Mouse (Mus musculus) ES-E14 (cell line): ENCODE measurements around the gene Abcc3. TPM values are rescaled to one million over a fixed set of nuclear protein-coding genes. Genes with fewer than 3 reads are reported as not detected.

Source experiments
- DNase-seq: peaks from one replicate; pipeline ENCODE4 v3.0.0-alpha.2; 2013; ENCODE audit warnings: low read depth, low spot score
- H3K27ac ChIP-seq: 2 replicates; pipeline ENCODE4 v1.5.1; 2012; ENCODE audit warnings: low read depth, mild to moderate bottlenecking, low read length, moderate library complexity, mixed read lengths; ENCODE audit not compliant: poor library complexity, insufficient read depth, severe bottlenecking
- H3K36me3 ChIP-seq: 2 replicates; pipeline ENCODE4 v1.6.1; 2012; ENCODE audit warnings: mild to moderate bottlenecking, low read length, moderate library complexity, mixed read lengths; ENCODE audit not compliant: control insufficient read depth, poor library complexity, insufficient read depth, severe bottlenecking
- H3K4me1 ChIP-seq, 2 experiments: fragments of 150-350 bp in 1 of 2; sonication (generic) in 1 of 2; 2 replicates each; pipeline ENCODE4 v1.6.1; 2012; ENCODE audit warnings: low read length in 2 of 2, mild to moderate bottlenecking in 1 of 2, mixed read lengths in 1 of 2; ENCODE audit not compliant: control insufficient read depth in 2 of 2, insufficient read depth in 2 of 2, poor library complexity in 1 of 2
- H3K4me3 ChIP-seq, 2 experiments: fragments of 150-350 bp in 1 of 2; sonication (generic) in 1 of 2; 2 replicates each; pipeline ENCODE4 v1.5.1; 2012; ENCODE audit warnings: low read length in 2 of 2, low read depth in 1 of 2, mild to moderate bottlenecking in 1 of 2, mixed read lengths in 1 of 2; ENCODE audit not compliant: insufficient read depth in 1 of 2, poor library complexity in 1 of 2, severe bottlenecking in 1 of 2
- H3K9ac ChIP-seq: 2 replicates; pipeline ENCODE4 v1.6.1; 2012; ENCODE audit warnings: low read depth, mild to moderate bottlenecking, low read length, mixed read lengths; ENCODE audit not compliant: poor library complexity, insufficient read depth, severe bottlenecking
- H3K9me3 ChIP-seq: fragments of 150-350 bp; sonication (generic); 2 replicates; pipeline ENCODE4 v1.6.1; 2012; ENCODE audit warnings: low read depth, mild to moderate bottlenecking, low read length; ENCODE audit not compliant: control insufficient read depth, insufficient read depth
- CHD2 ChIP-seq: IDR thresholded peaks from 2 replicates; pipeline ENCODE4 v1.6.1; 2014; ENCODE audit warnings: mild to moderate bottlenecking, low read depth, low read length, inconsistent platforms
- HCFC1 ChIP-seq: IDR thresholded peaks from 2 replicates; pipeline ENCODE4 v1.6.1; 2012; ENCODE audit warnings: low read length, inconsistent platforms, borderline replicate concordance; ENCODE audit not compliant: insufficient read depth
- MAFK ChIP-seq: IDR thresholded peaks from 2 replicates; pipeline ENCODE4 v1.6.1; 2014; ENCODE audit warnings: mild to moderate bottlenecking, low read depth, low read length, inconsistent platforms; ENCODE audit not compliant: insufficient read depth
- ZC3H11A ChIP-seq: IDR thresholded peaks from 2 replicates; pipeline ENCODE4 v1.6.1; 2012; ENCODE audit warnings: low read depth, mild to moderate bottlenecking, inconsistent platforms, low read length, borderline replicate concordance
- ZNF384 ChIP-seq: IDR thresholded peaks from 2 replicates; pipeline ENCODE4 v1.6.1; 2012; ENCODE audit warnings: low read depth, low read length, inconsistent platforms
- in situ Hi-C, 2 experiments: fragments of 600-800 bp; cut with MboI; formaldehyde crosslinking; loops; one replicate each; pipeline ENCODE4 v1.15.1; 2025; ENCODE audit warnings: low sequenced_read_pairs in 2 of 2, inconsistent platforms in 1 of 2; ENCODE audit not compliant: unreplicated experiment in 2 of 2
- total RNA-seq: library from RNA; depleted of rRNA; stranded (reverse); fragments of 300-350 nt; gene quantifications from 2 replicates; pipeline ENCODE4 v1.2.3, GENCODE M21; 2012

The Abcc3 gene
- total RNA-seq, 1 experiment: 1.5 TPM

GRCm38 (mm10) chr11:94428091-94428835 is 35.5 kb upstream of the Abcc3 start:
- H3K4me1 ChIP-seq: peaks cover 3 to 8% of the 10 kb centered on the region in 2 experiments; a peak in 3 of 4 replicates
- H3K36me3 ChIP-seq: no peaks in the 10 kb centered on the region
- H3K4me3 ChIP-seq: no peak overlapping the region
- H3K9ac ChIP-seq: no peak overlapping the region
- H3K9me3 ChIP-seq: no peaks in the 10 kb centered on the region
- TF ChIP-seq CHD2: no peak
- no peak for TF ChIP-seq ZNF384
- no peak for TF ChIP-seq HCFC1
- TF ChIP-seq ZC3H11A: no peak
- no peak for TF ChIP-seq MAFK
- DNase-seq: no peak
- H3K27ac ChIP-seq: no peak overlapping the region
- in situ Hi-C loops: no loop called here

GRCm38 (mm10) chr11:94425656-94426055 is 32.9 kb upstream of the Abcc3 start:
- Histone ChIP-seq H3K27ac (no peak overlapping the region), H3K36me3 (no peaks in the 10 kb centered on the region), H3K9me3 (no peaks in the 10 kb centered on the region), H3K4me3 (no peak overlapping the region), H3K4me1 (peaks cover 3 to 8% of the 10 kb centered on the region in 2 experiments; a peak in 3 of 4 replicates), H3K9ac (no peak overlapping the region)
- in situ Hi-C loops: no loop called here
- DNase-seq: no peak
- TF ChIP-seq ZC3H11A: no peak
- no peak for TF ChIP-seq CHD2
- TF ChIP-seq MAFK: no peak
- no peak for TF ChIP-seq ZNF384
- no peak for TF ChIP-seq HCFC1

GRCm38 (mm10) chr11:94425215-94425614 is 32.4 kb upstream of the Abcc3 start:
- Histone ChIP-seq H3K36me3 (no peaks in the 10 kb centered on the region), H3K9me3 (no peaks in the 10 kb centered on the region), H3K4me3 (no peak overlapping the region), H3K27ac (no peak overlapping the region), H3K4me1 (peaks cover 3 to 8% of the 10 kb centered on the region in 2 experiments; a peak in 3 of 4 replicates), H3K9ac (no peak overlapping the region)
- no peak for TF ChIP-seq CHD2
- TF ChIP-seq ZC3H11A: no peak
- no peak for TF ChIP-seq HCFC1
- no peak for TF ChIP-seq ZNF384
- TF ChIP-seq MAFK: no peak
- no peak for DNase-seq
- in situ Hi-C loops: no loop called here

GRCm38 (mm10) chr11:94424380-94424779 is 31.6 kb upstream of the Abcc3 start:
- no peak for TF ChIP-seq ZNF384
- no peak for TF ChIP-seq ZC3H11A
- no peak for TF ChIP-seq HCFC1
- no peak for TF ChIP-seq MAFK
- no peak for TF ChIP-seq CHD2
- peaks cover 3 to 8% of the 10 kb centered on the region in 2 experiments; a peak in 3 of 4 replicates for H3K4me1 ChIP-seq
- no peak overlapping the region for H3K9ac ChIP-seq
- DNase-seq: no peak
- in situ Hi-C loops: no loop called here
- no peaks in the 10 kb centered on the region for H3K36me3 ChIP-seq
- H3K4me3 ChIP-seq: no peak overlapping the region; a peak in 1 of 4 replicates
- no peaks in the 10 kb centered on the region for H3K9me3 ChIP-seq
- H3K27ac ChIP-seq: no peak overlapping the region

GRCm38 (mm10) chr11:94423855-94424254 is 31.1 kb upstream of the Abcc3 start:
- H3K9ac ChIP-seq: no peak overlapping the region
- no peaks in the 10 kb centered on the region for H3K36me3 ChIP-seq
- H3K9me3 ChIP-seq: no peaks in the 10 kb centered on the region
- peaks cover under 1 to 6% of the 10 kb centered on the region in 2 experiments; a peak in 2 of 4 replicates for H3K4me1 ChIP-seq
- no peak for DNase-seq
- H3K27ac ChIP-seq: no peak overlapping the region
- no peak overlapping the region; a peak in 1 of 4 replicates for H3K4me3 ChIP-seq
- no peak for TF ChIP-seq HCFC1
- no peak for TF ChIP-seq CHD2
- no peak for TF ChIP-seq ZNF384
- TF ChIP-seq MAFK: no peak
- no peak for TF ChIP-seq ZC3H11A
- in situ Hi-C loops: no loop called here
